Mouse (Mus musculus) layer of hippocampus, adult 9-11 months (tissue): ENCODE results near the gene Dscaml1.

Experiments
- DNase-seq: peaks from one replicate; pipeline ENCODE4 v3.0.0; 2022

Gene Dscaml1

DNA sequence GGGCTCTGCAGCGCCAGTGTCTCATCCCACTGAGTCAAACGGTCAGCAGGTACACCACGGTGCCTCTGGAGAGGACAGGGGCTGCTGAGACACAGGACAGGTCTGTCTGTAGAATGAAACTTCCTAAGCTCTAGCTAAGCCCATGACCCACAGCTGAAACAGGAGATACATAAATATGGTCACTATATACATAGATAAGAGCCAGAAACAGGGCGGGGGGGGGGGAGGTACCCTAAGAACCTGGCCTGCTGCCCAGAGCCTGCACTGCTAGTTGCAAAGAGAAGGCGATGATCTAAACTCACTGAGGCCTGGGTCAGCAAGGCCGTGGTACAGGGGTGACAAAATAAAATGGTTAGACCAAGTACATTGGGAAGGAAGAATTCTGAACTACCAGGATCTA, 361.1 kb downstream of the Dscaml1 start:
- no peak for DNase-seq

DNA sequence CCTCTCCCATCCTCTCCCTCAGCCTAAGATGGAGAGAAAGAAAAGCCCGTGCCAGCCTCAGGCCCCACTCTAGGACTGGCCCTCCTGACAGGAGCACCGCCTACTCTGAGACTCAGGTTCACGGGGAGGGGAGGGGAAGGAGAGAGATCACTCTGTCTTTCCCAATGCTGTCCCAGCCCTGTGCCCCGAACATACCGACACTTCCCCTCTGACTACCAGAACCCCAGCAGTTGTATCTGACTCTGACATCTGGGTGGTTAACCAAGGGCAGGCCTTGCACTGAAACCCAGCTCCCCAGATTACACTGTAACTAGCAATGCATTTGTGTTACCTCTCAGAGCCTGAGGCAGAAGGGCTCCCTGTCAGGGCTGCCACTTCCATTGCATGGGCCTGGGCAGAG, 362.0 kb downstream of the Dscaml1 start:
- no peak for DNase-seq

DNA sequence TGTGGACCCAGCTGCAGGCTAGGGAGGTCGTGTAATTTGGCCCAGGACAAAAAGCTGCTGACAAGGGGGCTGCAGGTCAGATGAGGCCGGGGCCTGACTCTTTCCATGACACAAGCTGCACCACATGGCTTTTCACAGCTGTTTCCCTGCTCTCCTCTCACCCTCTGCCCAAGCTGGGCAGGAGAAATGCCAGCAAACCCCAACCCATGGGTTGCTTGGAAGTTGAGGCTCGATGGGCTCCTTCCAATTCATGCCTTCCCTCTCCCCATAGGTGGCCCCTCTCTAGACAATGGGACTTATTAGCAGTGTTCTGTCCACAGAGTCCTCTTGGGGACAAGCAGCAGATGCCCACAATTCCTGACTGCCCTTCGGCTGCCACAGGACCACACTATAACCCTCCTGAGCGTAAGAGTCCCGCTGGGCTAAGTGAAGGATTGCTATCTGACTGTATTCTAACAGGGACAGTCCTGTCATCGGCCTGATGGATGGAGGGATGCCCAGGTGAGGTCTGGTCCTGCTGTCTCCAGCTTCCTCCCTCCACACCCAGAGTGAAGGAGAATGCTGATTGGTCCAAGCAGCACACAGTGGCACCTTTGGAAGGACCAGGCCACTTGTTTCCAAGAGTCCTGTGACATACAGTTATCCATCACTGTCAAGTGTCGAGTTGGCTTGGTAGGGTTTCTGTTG, 365.2 kb downstream of the Dscaml1 start:
- DNase-seq: no peak

DNA sequence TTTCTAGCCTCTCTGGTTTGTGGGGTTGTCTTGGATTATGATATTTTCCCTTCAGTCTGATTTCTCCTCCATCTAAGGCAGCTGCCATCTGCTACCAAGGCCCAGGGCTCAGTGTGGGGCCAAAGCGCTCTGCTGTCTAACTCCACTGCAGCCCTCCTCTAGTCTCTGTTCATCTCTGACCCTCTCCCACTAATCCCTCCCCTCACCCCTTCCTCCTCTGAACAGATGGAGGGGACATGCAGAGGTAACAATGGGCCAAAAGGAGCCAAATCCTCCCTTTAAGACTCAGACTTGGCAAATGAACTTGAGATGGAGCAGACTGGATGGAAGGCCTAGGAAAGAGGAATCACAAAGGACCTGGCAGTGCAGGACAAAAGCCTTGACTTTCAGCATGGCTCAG, 365.8 kb downstream of the Dscaml1 start:
- DNase-seq: no peak

DNA sequence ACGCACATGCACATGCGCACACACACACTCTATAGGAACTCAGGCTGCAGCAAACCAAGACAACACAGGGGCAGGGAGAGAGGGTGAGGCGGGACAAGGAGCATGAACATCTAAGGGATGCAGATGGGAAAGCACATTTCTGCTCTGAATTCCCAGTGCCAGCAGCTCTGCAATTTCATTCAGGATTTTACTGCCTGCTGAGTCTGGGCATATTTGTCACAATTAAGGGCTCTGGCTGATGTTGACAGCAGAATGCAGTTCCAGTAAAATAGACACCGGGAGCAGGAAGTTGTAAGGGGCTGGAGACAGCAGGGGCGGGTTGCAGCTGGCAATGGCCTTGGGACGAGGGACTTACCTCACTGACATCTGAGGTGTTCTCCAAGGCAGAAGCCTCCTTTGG, 367.3 kb downstream of the Dscaml1 start:
- DNase-seq: no peak

DNA sequence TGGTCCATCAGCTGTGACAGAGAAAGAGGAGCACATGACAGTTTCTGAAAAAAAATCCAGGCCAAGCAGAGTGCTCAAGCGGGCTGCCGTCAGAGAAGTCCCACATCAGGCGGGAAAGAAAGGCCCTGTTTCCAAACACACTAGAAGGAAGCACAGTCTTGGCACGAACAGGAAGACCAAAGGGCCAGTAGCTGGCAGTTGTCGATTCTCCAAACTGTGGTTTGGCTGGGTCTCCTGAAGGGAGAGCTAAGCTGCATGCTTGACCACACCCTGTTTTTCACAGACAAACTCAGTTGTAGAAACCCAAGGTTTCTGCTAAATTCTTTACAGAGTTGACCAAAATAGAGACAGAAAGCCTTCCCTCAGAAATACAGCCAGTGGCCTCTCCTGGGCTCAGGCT, 369.3 kb downstream of the Dscaml1 start:
- no peak for DNase-seq

DNA sequence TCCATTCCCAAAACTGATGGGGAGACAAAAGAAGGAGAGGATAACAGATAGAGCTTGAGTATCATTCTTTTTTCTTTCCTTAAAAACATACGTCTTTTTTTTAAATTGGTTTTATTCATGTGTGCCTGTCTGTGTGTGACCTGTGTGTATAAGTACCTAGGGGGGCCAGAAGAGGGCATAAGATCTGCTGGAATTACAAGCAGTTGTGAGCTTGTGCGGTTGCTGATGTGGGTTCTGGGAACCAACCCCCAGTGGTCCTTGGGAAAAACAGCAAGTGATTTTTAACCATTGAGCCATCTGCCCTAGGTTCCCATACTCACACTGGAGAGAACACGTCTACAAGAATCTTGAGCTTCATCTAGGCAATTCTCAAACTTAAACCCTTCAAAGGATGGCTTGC, 370.8 kb downstream of the Dscaml1 start:
- no peak for DNase-seq

DNA sequence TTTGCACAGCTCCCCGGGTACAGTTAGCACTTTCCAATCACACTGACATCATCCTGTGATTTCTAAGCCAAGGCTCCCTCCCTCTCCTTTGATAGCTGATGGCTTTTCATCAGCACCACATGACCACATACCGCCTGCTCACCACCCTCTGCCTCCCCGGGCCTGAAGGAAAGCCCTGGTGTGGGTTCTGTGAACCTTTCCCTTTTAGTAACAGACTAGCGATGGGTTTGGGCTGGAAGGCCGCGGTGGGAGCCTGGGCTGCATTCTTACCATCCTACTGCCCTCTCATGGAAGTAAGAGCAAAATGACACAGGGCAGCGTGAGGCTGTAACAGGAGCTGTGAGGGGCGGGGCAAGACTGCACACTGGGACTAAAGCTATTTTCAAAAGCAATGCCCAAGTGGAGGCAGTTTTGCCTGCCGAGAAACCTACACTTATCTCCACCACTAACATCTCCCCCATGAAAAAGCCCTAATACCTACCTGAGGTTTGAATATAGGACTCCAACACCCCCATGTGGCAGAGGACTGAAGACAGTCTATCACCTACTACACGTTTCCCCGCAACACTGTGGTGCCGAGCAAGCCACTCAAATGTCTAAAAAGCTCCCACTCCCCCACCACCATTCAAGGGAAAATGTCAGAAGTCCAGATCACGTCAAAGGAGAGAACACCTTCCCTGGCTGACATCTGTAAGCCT, 372.2 kb downstream of the Dscaml1 start:
- peak; percentile 38 for DNase-seq

DNA sequence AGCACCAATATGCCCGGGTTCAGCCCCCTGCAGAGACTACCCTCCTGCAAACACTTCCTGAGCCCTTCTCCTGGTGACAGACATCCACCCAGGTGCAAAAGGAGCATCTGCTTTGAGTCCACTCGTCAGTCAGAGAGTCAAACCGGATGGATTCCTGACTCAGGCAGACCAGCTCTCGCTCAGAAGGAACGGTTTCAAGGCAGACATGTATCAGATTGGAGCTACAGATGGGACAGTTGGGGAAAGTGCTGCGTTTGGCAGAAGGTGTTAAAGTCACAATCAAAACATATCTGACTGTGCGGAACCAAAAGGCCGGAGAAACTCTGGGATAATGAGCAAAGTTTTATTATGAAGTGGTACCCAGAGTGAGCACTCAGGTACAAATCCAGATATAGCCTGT, 373.0 kb downstream of the Dscaml1 start:
- peak; percentile 63 for DNase-seq
